ENCODE assay signal across 8 mouse cellular contexts in the genomic region with DNA sequence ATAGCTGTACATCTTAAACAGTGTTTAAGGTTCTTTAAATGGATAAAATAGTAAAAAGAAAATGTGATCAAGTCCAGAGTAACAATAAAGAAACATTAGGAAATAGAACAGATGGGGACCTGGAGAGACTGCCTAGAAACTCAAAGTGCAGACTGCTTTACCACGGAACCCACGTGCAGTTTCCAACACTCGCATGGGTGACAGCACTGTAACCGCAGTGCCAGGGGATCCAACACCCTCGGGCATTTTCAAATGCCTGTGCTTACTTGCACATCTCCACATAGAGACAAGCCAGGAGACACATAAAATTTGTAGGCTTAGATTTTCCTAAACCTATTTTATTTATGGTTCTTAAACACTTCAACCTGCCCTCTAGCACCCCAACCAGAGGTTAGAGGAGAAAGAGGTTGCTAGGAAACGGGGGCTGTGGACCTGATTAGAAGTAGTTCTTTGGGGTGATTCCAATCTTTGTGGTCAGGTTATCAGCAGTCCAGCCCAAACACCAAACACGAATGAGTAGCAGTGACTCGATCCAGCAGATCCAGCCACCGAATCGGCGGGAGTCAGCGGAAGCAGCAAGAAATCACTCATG. TPM values are rescaled to one million over a fixed set of nuclear protein-coding genes. Genes with fewer than 3 reads are reported as not detected.
A peak's percentile ranks its signal among the peaks of the same experiment; 100 is the strongest.
DNase-seq lines count a peak whose midpoint lies in the region; ATAC-seq and TF ChIP-seq lines count a peak whose summit lies in the region.

No protein-coding gene starts in this region.

- no peaks in the 10 kb centered on the region for H3K4me1 ChIP-seq in heart, embryonic 15.5 days (replicated peaks)
- H3K4me1 ChIP-seq in G1E (ENCODE audit: insufficient read depth, low read depth, low read length): peaks cover 21% of the 10 kb centered on the region
- H3K4me1 ChIP-seq in hindbrain, embryonic 12.5 days: no peaks in the 10 kb centered on the region
- 0 out of 2 replicates have a peak, but pooled peaks cover 3% of the 10 kb centered on the region for H3K4me1 ChIP-seq in midbrain, embryonic 13.5 days (replicated peaks)

- peak overlapping the region; percentile 62 for H3K4me2 ChIP-seq in heart, embryonic 15.5 days
- peak overlapping the region; percentile 54 for H3K4me2 ChIP-seq in hindbrain, embryonic 12.5 days (replicated peaks)
- H3K4me2 ChIP-seq in midbrain, embryonic 13.5 days (replicated peaks): peak overlapping the region; percentile 51

- intact Hi-C loops in gastrocnemius, postnatal 36 days (cut with DNase I): loop anchor here (5.0 kb wide), 1 partner anchor 156 kb away; the partner anchor contains the start of gene Psmc4

- H3K36me3 ChIP-seq in heart, embryonic 15.5 days: no peaks in the 10 kb centered on the region
- no peaks in the 10 kb centered on the region for H3K36me3 ChIP-seq in G1E (replicated peaks)
- H3K36me3 ChIP-seq in hindbrain, embryonic 12.5 days: no peaks in the 10 kb centered on the region
- no peaks in the 10 kb centered on the region for H3K36me3 ChIP-seq in midbrain, embryonic 13.5 days

- H3K27me3 ChIP-seq in heart, embryonic 15.5 days: no peaks in the 10 kb centered on the region
- H3K27me3 ChIP-seq in G1E (ENCODE audit: insufficient read depth, low read length): peaks cover 43% of the 10 kb centered on the region
- no peaks in the 10 kb centered on the region for H3K27me3 ChIP-seq in hindbrain, embryonic 12.5 days
- no peaks in the 10 kb centered on the region for H3K27me3 ChIP-seq in midbrain, embryonic 13.5 days

- peak overlapping the region; percentile 49; the same call in 1 of the 2 replicates for H3K9ac ChIP-seq in heart, embryonic 15.5 days
- H3K9ac ChIP-seq in hindbrain, embryonic 12.5 days: peak overlapping the region; percentile 43; the same call in 1 of the 2 replicates
- peak overlapping the region; percentile 39 for H3K9ac ChIP-seq in midbrain, embryonic 13.5 days (replicated peaks)

- 34% methylated on average over 12 of the region's 12 CpGs for WGBS in heart, embryonic 15.5 days
- 56% methylated on average over 12 of the region's 12 CpGs for WGBS in hindbrain, embryonic 12.5 days
- 53% methylated on average over 12 of the region's 12 CpGs for WGBS in midbrain, embryonic 13.5 days

- no peaks in the 10 kb centered on the region for H3K9me3 ChIP-seq in heart, embryonic 15.5 days (replicated peaks)
- peaks cover 4% of the 10 kb centered on the region for H3K9me3 ChIP-seq in G1E (replicated peaks)
- H3K9me3 ChIP-seq in hindbrain, embryonic 12.5 days (replicated peaks): no peaks in the 10 kb centered on the region
- H3K9me3 ChIP-seq in midbrain, embryonic 13.5 days: no peaks in the 10 kb centered on the region

- no peak for DNase-seq in heart, postnatal 4 days
- peak; percentile 21 for DNase-seq in G1E (ENCODE audit: low spot score)
- DNase-seq in cerebellum, postnatal 36 days: no peak
- DNase-seq in adrenal gland, adult (ENCODE audit: inconsistent age in 2 of 2, low spot score in 1 of 2): no peak
- no peak for DNase-seq in gastrocnemius, postnatal 36 days

- peak overlapping the region; percentile 39 for H3K4me3 ChIP-seq in heart, embryonic 15.5 days
- H3K4me3 ChIP-seq in G1E (ENCODE audit: low read depth, low read length): peak overlapping the region; percentile 44; the same call in 1 of the 2 replicates
- peak overlapping the region; percentile 28 for H3K4me3 ChIP-seq in hindbrain, embryonic 12.5 days
- peak overlapping the region; percentile 28 for H3K4me3 ChIP-seq in midbrain, embryonic 13.5 days (replicated peaks)

- no peak for TF ChIP-seq CTCF in G1E (IDR thresholded peaks at IDR 0.05; ENCODE audit: low read depth, low read length)

- 0 out of 2 replicates have a peak overlapping the region, but pooled peaks have one; percentile 23 for H3K27ac ChIP-seq in heart, embryonic 15.5 days
- no peak overlapping the region for H3K27ac ChIP-seq in hindbrain, embryonic 12.5 days
- no peak overlapping the region for H3K27ac ChIP-seq in midbrain, embryonic 13.5 days

- ATAC-seq in heart, embryonic 15.5 days (replicated peaks; ENCODE audit: insufficient number of reproducible peaks, insufficient read depth, low FRiP score, low read depth): no peak
- peak; percentile 66; the same call in 1 of the 2 replicates for ATAC-seq in G1E (ENCODE audit: extremely low read depth, insufficient number of reproducible peaks, low FRiP score, poor library complexity, severe bottlenecking)
- ATAC-seq in hindbrain, embryonic 12.5 days (ENCODE audit: low FRiP score): no peak
- ATAC-seq in midbrain, embryonic 13.5 days: no peak

RNA-seq across cellular contexts. Expression of gene Dyrk1b, which starts 29.2 kb away (rescaled TPM):
- 7.3 and 9.2 TPM in 2 replicates for polyA plus RNA-seq in heart, embryonic 15.5 days (2015; fragmentation: Nextera tagmentation; extraction: Ambion mirVana)
- total RNA-seq in heart, postnatal 4 days (2021): 10 to 100 TPM; 22.9 to 24.4 TPM
- total RNA-seq in G1E (2014; fragmentation: Nextera tagmentation) (17.5 and 24.8 TPM in 2 replicates), G1E (2017) (7.0 and 7.3 TPM in 2 replicates)
- 43.3 and 47.9 TPM in 2 replicates for polyA plus RNA-seq in G1E (2012)
- polyA plus RNA-seq in hindbrain, embryonic 12.5 days (2016; fragmentation: Nextera tagmentation; extraction: Ambion mirVana): 21.5 and 21.7 TPM in 2 replicates
- 18.5 and 20.8 TPM in 2 replicates for polyA plus RNA-seq in midbrain, embryonic 13.5 days (2015; fragmentation: Nextera tagmentation; extraction: Ambion mirVana)
- total RNA-seq in gastrocnemius, postnatal 36 days (2021): 10 to 100 TPM; 82.4 to 90.6 TPM

RNA-seq across cellular contexts. Expression of gene Fbl, which starts 39.0 kb away (rescaled TPM):
- 67.5 and 76.4 TPM in 2 replicates for polyA plus RNA-seq in heart, embryonic 15.5 days (2015; fragmentation: Nextera tagmentation; extraction: Ambion mirVana)
- total RNA-seq in heart, postnatal 4 days (2021): 10 to 100 TPM; 67.2 to 68.2 TPM
- 71.4 and 78.3 TPM in 2 replicates for total RNA-seq in G1E (2014; fragmentation: Nextera tagmentation)
- 122 and 148 TPM in 2 replicates for total RNA-seq in G1E (2017)
- 585 and 591 TPM in 2 replicates for polyA plus RNA-seq in G1E (2012)
- polyA plus RNA-seq in hindbrain, embryonic 12.5 days (2016; fragmentation: Nextera tagmentation; extraction: Ambion mirVana): 115 and 120 TPM in 2 replicates
- 89.5 and 98.1 TPM in 2 replicates for polyA plus RNA-seq in midbrain, embryonic 13.5 days (2015; fragmentation: Nextera tagmentation; extraction: Ambion mirVana)
- 10 to 100 TPM; 18.8 to 22.9 TPM for total RNA-seq in gastrocnemius, postnatal 36 days (2021)

RNA-seq across cellular contexts. Expression of gene Eid2, which starts 59.2 kb away (rescaled TPM):
- 5.2 and 5.9 TPM in 2 replicates for polyA plus RNA-seq in heart, embryonic 15.5 days (2015; fragmentation: Nextera tagmentation; extraction: Ambion mirVana)
- 10 to 100 TPM; 13.7 to 19.7 TPM for total RNA-seq in heart, postnatal 4 days (2021)
- total RNA-seq in G1E (2014; fragmentation: Nextera tagmentation) (18.0 and 23.5 TPM in 2 replicates), G1E (2017) (23.5 and 25.1 TPM in 2 replicates)
- 51.7 and 73.7 TPM in 2 replicates for polyA plus RNA-seq in G1E (2012)
- 19.3 and 20.0 TPM in 2 replicates for polyA plus RNA-seq in hindbrain, embryonic 12.5 days (2016; fragmentation: Nextera tagmentation; extraction: Ambion mirVana)
- polyA plus RNA-seq in midbrain, embryonic 13.5 days (2015; fragmentation: Nextera tagmentation; extraction: Ambion mirVana): 3.8 and 4.3 TPM in 2 replicates
- total RNA-seq in gastrocnemius, postnatal 36 days (2021): 1 to 10 TPM; 4.9 to 6.3 TPM
